Mouse (Mus musculus): Measurements from ENCODE around the gene Ldhd.

The Ldhd gene

GRCm38 (mm10) chr8:111595712-111596484 is 34.3 kb downstream of the Ldhd start:
- DNase-seq (ENCODE audit: extremely low spot score, low read depth, low spot score), result no peak

- DNase-seq (ENCODE audit: extremely low spot score, low read depth, low spot score), result no peak
Observed at GRCm38 (mm10) chr8:111594951-111595350, 35.2 kb downstream of the Ldhd start.

GRCm38 (mm10) chr8:111594044-111594840 is 35.9 kb downstream of the Ldhd start:
- DNase-seq (ENCODE audit: extremely low spot score, low read depth, low spot score), result no peak

- DNase-seq (ENCODE audit: extremely low spot score, low read depth, low spot score), result no peak
Observed at GRCm38 (mm10) chr8:111592390-111592910, 37.7 kb downstream of the Ldhd start.

- DNase-seq (ENCODE audit: extremely low spot score, low read depth, low spot score), result no peak
Observed at GRCm38 (mm10) chr8:111591176-111591575, 39.0 kb downstream of the Ldhd start.

- DNase-seq (ENCODE audit: extremely low spot score, low read depth, low spot score), result no peak
Observed at GRCm38 (mm10) chr8:111590214-111590613, 40.0 kb downstream of the Ldhd start.

GRCm38 (mm10) chr8:111588336-111588735 is 41.8 kb downstream of the Ldhd start:
- DNase-seq (ENCODE audit: extremely low spot score, low read depth, low spot score), result no peak

- DNase-seq (ENCODE audit: extremely low spot score, low read depth, low spot score), result no peak
Observed at GRCm38 (mm10) chr8:111587545-111588094, 42.6 kb downstream of the Ldhd start.

GRCm38 (mm10) chr8:111584946-111585345 is 45.2 kb downstream of the Ldhd start:
- DNase-seq (ENCODE audit: extremely low spot score, low read depth, low spot score), result no peak

- DNase-seq (ENCODE audit: extremely low spot score, low read depth, low spot score), result no peak
Observed at GRCm38 (mm10) chr8:111582386-111582785, 47.8 kb downstream of the Ldhd start.

GRCm38 (mm10) chr8:111580306-111580705 is 49.9 kb downstream of the Ldhd start:
- no peak for DNase-seq (ENCODE audit: extremely low spot score, low read depth, low spot score)

- no peak for DNase-seq (ENCODE audit: extremely low spot score, low read depth, low spot score)
Observed at GRCm38 (mm10) chr8:111579318-111579717, 50.9 kb downstream of the Ldhd start.

GRCm38 (mm10) chr8:111577880-111578533 is 52.2 kb downstream of the Ldhd start:
- DNase-seq (ENCODE audit: extremely low spot score, low read depth, low spot score), result no peak

GRCm38 (mm10) chr8:111576501-111576900 is 53.7 kb downstream of the Ldhd start:
- DNase-seq (ENCODE audit: extremely low spot score, low read depth, low spot score), result no peak

GRCm38 (mm10) chr8:111575492-111575891 is 54.7 kb downstream of the Ldhd start:
- no peak for DNase-seq (ENCODE audit: extremely low spot score, low read depth, low spot score)

- DNase-seq (ENCODE audit: extremely low spot score, low read depth, low spot score), result no peak
Observed at GRCm38 (mm10) chr8:111574016-111574415, 56.2 kb downstream of the Ldhd start.
